Mouse (Mus musculus): ENCODE results near the gene Ifna4.

DNA sequence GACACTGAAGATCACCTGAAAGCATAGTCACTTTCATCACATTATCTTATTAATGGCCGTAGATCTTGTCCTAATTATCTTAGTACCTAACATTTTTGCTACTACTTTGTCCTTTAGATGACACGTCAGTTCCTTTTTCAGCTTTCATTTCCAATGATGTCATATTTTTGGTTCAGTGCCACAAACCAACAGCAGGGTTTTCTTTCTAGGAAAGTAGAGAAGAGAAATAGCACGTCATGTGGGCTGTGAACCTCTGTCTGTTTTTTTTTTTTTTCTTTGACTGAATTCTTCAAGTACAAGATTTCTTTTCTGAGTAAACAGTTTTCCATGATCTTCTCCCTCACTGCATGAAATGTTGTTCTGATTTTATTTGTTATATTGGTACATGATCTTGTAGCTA, 1.6 kb upstream of the Ifna4 start:
- TF ChIP-seq POLR2A (IDR thresholded peaks at IDR 0.05; ENCODE audit: low read depth, low read length) (no peak), CTCF (conservative IDR thresholded peaks at IDR 0.05; ENCODE audit: insufficient read depth, insufficient read length, low read depth, low read length) (no peak)

Data from kidney, adult 2 months (tissue).